In the genomic region with DNA sequence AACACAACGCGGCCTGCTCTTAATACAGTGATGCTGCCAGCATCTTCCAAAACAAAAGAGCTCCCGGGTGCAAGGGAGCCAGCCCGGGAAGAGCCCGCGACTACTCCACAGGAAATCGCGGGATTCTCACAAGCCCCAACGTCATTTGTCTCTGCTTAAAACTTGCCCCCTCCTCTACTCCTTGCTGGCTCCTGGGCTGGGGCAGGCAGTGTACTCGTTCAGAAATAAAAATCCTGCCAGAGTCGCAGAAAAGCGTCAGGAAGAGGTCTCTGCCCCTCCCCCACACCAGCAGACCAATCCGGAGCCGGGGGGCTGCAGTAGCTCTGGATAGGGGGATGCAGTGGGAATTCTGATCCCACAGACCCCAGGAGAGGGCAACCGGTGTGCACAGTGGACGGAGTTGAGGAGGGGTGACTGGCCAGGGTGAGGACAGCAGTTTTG, we compare ENCODE assay signal across 7 mouse cellular contexts. TPM values are rescaled to one million over a fixed set of nuclear protein-coding genes. Genes with fewer than 3 reads are reported as not detected.
DNase-seq lines count a peak whose midpoint lies in the region; ATAC-seq and TF ChIP-seq lines count a peak whose summit lies in the region.

No protein-coding gene starts in this region.

- peak overlapping the region; percentile 57 for H3K27ac ChIP-seq in forebrain, embryonic 13.5 days
- no peak overlapping the region for H3K27ac ChIP-seq in limb, embryonic 15.5 days
- H3K27ac ChIP-seq in stomach, postnatal 0 days (replicated peaks): no peak overlapping the region

- TF ChIP-seq EP300 in stomach, postnatal 0 days (optimal IDR thresholded peaks at IDR 0.05): no peak

- peak overlapping the region; percentile 40 for H3K4me3 ChIP-seq in forebrain, embryonic 13.5 days
- peak overlapping the region; percentile 25 for H3K4me3 ChIP-seq in limb, embryonic 15.5 days
- H3K4me3 ChIP-seq in stomach, postnatal 0 days (ENCODE audit: low read depth, low read length): no peak overlapping the region

- peak; percentile 54 for ATAC-seq in forebrain, embryonic 13.5 days
- ATAC-seq in limb, embryonic 15.5 days (ENCODE audit: insufficient number of reproducible peaks, low FRiP score, low TSS enrichment, low read depth): no peak
- peak; percentile 20; the same call in 1 of the 2 replicates for ATAC-seq in stomach, postnatal 0 days (ENCODE audit: low FRiP score, low TSS enrichment)
- ATAC-seq in frontal cortex, adult (ENCODE audit: low TSS enrichment): no peak

- peak overlapping the region; percentile 68 for H3K4me2 ChIP-seq in forebrain, embryonic 13.5 days
- peak overlapping the region; percentile 42 for H3K4me2 ChIP-seq in limb, embryonic 15.5 days
- H3K4me2 ChIP-seq in stomach, postnatal 0 days (replicated peaks; ENCODE audit: low read depth): peak overlapping the region; percentile 35

- H3K4me1 ChIP-seq in forebrain, embryonic 13.5 days: peaks cover 23% of the 10 kb centered on the region
- peaks cover 37% of the 10 kb centered on the region for H3K4me1 ChIP-seq in limb, embryonic 15.5 days
- H3K4me1 ChIP-seq in stomach, postnatal 0 days (replicated peaks; ENCODE audit: control insufficient read depth, insufficient read depth): 0 out of 2 replicates have a peak, but pooled peaks cover 4% of the 10 kb centered on the region

- H3K27me3 ChIP-seq in forebrain, embryonic 13.5 days: no peaks in the 10 kb centered on the region
- 0 out of 2 replicates have a peak, but pooled peaks cover 3% of the 10 kb centered on the region for H3K27me3 ChIP-seq in limb, embryonic 15.5 days
- no peaks in the 10 kb centered on the region for H3K27me3 ChIP-seq in stomach, postnatal 0 days (ENCODE audit: control insufficient read depth, insufficient read depth, low read length)

- TF ChIP-seq CTCF in stomach, postnatal 0 days (IDR thresholded peaks at IDR 0.05; ENCODE audit: low read depth): no peak

- no peaks in the 10 kb centered on the region for H3K9me3 ChIP-seq in forebrain, embryonic 13.5 days (replicated peaks)
- no peaks in the 10 kb centered on the region for H3K9me3 ChIP-seq in limb, embryonic 15.5 days
- no peaks in the 10 kb centered on the region for H3K9me3 ChIP-seq in stomach, postnatal 0 days (ENCODE audit: control insufficient read depth, low read length)

- H3K9ac ChIP-seq in forebrain, embryonic 13.5 days: peak overlapping the region; percentile 68
- H3K9ac ChIP-seq in limb, embryonic 15.5 days: 0 out of 2 replicates have a peak overlapping the region, but pooled peaks have one; percentile 12
- H3K9ac ChIP-seq in stomach, postnatal 0 days (ENCODE audit: low read length): peak overlapping the region; percentile 41; the same call in 1 of the 2 replicates

- 1% methylated on average over 16 of the region's 16 CpGs for WGBS in forebrain, embryonic 13.5 days
- 2% methylated on average over 16 of the region's 16 CpGs for WGBS in limb, embryonic 15.5 days
- 4% methylated on average over 16 of the region's 16 CpGs for WGBS in stomach, postnatal 0 days

- DNase-seq in lung, postnatal 10 days: peak; percentile 20
- no peak for DNase-seq in lung, postnatal 14 days
- no peak for DNase-seq in stomach, postnatal 0 days (ENCODE audit: low spot score)
- DNase-seq in spleen, adult 18-20 months: no peak

- no peaks in the 10 kb centered on the region for H3K36me3 ChIP-seq in forebrain, embryonic 13.5 days (ENCODE audit: poor library complexity, severe bottlenecking)
- H3K36me3 ChIP-seq in limb, embryonic 15.5 days: no peaks in the 10 kb centered on the region
- no peaks in the 10 kb centered on the region for H3K36me3 ChIP-seq in stomach, postnatal 0 days (ENCODE audit: control insufficient read depth, insufficient read depth, low read length)

RNA-seq across cellular contexts. Expression of a gene that starts 50.2 kb away (rescaled TPM):
- polyA plus RNA-seq in forebrain, embryonic 13.5 days (2015; fragmentation: Nextera tagmentation; extraction: Ambion mirVana): 0.67 and 1.4 TPM in 2 replicates
- 3.9 and 4.4 TPM in 2 replicates for polyA plus RNA-seq in limb, embryonic 15.5 days (2015; fragmentation: Nextera tagmentation; extraction: Ambion mirVana)
- polyA plus RNA-seq in stomach, postnatal 0 days (2015; fragmentation: Nextera tagmentation; extraction: Ambion mirVana): 3.5 and 4.3 TPM in 2 replicates

Comparison
In these comparisons a context has a peak if more than half of its experiments do, and no peak if none do; other contexts are left out.
1. ATAC-seq: peak in forebrain, embryonic 13.5 days (single experiment) and stomach, postnatal 0 days (single experiment); none in limb, embryonic 15.5 days (single experiment) and frontal cortex, adult (single experiment).
2. H3K9ac ChIP-seq: peak in every context shown above with its lines; median percentile 68 in forebrain, embryonic 13.5 days; 41 in stomach, postnatal 0 days; 12 in limb, embryonic 15.5 days.
3. Peak in every context shown above with its lines, with median percentiles within 50 percentile points of each other: H3K4me2 ChIP-seq.